Mouse (Mus musculus) A20 (cell line): Measurements from ENCODE around the gene Slc36a2.

Source experiments
- DNase-seq: peaks from one replicate; pipeline ENCODE4 v3.0.0-alpha.2; 2011; ENCODE audit warnings: low read depth, low spot score

The Slc36a2 gene

DNA sequence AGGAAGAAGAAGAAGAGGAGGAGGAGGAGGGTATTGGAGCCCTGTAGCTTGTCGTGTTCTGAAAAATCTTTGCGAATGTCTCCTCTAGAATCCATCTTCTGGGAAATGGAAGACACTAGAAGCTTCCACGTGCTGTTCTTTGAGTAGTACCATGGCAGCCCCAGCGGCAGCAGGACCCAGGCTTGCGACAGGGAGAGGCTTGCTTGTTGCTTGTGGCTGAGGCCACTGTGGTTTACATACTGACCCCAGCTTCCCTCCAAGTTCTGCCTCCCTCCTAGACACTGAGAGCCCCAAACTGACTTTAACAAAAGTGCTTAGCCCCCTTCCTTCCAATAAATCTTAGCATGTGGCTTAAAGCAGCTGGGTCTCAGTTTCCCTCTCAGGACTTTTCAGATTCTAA, 631 bp downstream of the Slc36a2 start:
- no peak for DNase-seq

DNA sequence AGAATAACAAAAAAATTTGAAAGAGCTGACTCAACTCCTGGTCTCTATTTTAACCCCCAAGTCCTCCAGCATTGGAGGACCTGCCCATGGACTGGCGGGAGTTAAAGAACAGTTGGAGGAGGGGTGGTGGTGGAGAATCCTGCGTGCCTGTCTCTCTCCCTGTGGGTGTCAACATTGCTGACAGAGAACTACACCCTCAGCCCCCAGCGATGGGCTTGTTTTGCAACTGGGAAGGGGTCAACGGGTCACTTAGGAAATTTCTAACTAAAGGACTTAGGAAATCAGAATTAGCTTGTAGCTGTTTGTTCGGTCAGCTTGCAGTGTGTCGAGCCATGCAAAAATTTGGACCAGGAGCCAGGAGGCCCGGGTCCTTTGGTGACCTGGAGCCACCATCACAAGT, 1.8 kb downstream of the Slc36a2 start:
- DNase-seq, result no peak

DNA sequence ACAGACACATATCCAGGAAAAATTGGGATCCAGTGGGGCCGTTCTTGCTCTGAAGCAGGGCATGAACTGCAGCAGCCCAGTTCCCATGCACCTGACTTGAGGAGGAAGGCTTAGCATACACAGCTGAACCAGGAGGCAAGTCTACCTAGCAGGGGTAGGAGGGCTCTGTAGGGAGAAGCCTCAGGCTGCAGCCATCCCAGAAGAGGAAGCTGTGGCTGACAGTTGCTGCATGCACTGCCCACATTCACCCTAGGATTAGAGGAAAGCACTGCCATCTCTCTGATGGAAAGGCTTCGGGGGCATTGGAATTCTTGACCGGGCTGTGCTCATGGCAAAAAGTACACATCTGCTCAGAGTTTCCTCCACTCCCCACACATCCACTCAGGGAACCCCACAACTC, 5.0 kb downstream of the Slc36a2 start:
- DNase-seq, result no peak

DNA sequence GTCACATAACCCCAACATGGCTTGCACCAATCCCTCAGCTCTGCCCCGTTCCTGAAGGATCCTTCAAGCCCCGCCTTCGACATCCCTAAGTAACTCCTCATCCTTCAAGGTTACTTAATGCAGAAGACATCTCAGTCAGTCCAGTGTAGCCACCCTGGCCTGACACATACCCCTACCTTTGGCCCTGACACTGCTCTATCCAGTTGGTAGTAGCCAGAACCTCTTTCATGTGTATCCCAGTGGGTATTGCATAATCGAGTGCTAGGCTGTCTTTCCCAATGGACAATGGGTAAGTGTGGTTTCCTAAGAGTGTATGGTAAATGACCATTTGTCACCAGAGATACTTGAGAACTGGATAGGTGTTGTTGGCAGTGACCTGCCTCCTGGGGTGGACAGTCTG, 6.0 kb downstream of the Slc36a2 start:
- no peak for DNase-seq

DNA sequence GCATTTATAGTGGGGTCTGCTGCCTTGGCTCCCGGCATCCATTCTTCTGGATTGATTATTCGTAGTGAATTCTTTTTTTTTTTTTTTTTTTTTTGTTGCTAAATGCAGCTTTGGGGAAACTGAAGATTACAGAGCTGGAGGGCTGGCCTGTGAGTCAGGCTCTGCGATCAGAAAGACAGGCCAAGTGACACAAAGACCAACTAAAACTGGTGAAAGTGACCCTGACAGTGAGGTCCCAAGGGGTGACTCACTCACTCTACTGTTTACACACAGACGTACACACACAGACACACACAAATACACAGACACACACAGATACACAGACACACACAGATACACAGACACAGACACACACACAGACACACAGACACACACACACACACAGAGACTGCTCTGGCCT, 14.4 kb downstream of the Slc36a2 start:
- DNase-seq, result no peak

DNA sequence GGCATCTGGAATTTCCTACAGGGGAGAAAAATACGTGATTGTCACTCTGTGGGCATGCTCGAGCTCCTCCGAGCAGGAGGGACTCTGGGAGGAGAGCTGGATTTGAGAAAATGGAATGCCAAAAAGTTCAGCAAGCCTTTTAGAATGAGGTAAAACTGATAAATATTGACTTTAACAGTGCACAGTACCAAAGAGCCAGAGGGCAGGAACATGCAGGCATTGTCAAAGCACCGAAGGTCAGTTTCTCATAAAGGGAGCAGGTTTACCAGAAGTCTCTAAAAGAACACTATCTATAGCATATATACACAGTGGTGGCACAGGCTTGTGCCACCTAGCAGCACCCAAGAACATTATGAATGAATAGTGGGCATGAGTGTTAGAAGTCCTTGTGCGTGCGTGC, 16.0 kb downstream of the Slc36a2 start:
- no peak for DNase-seq

DNA sequence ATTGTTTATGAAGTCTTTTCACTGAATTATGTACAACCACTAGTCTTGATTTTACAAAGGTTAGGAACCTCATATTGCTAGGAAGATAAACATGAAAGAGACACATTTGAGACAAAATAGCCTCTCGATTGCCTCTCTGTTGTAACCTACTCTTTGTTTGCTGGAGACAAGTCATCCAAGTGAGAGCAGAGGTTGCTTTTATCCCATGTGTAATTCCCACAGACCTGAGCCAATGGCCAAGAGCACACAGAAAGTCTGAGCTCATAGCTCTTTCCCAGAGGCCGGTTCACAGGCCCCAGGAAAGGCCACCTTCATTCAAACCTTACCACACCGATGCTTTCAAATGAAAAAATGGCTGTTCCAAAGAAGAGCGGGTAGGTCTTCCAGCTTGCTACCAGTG, 16.4 kb downstream of the Slc36a2 start:
- no peak for DNase-seq

DNA sequence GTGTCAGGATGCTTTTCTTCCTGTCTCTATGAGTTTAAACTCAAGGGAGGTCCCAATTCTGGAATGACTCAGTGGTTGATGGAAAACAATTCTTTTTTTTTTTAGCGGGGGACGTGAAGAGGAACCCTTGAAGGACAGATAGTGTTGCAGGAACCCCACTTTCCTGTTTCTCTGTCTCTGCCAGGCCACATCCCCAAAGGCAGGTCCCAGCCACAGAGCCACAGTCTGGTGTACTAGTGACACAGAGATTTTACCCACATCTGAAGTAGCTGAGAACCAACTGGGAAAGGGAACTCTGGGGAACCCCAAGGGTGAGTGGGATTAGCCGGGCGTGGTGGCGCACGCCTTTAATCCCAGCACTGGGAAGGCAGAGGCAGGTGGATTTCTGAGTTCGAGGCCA, 19.1 kb downstream of the Slc36a2 start:
- DNase-seq, result no peak

DNA sequence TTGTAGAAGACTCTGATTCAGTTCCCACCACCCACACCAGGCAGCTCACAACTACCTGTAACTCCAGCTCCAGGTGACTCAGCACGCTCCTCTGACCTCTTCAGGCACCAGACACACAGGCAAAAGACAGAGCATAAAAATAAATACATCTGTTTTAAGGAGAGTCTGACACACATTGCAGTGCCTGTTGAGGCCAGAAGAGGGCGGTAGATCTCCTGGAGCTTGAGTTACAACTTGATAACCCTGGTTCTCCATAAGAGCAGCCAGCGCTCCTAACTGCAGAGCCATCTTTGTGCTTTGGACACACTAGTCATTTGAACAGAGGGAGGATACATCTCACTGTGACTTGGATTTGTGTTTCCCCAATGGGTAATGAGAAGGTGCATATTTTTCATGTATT, 20.2 kb downstream of the Slc36a2 start:
- DNase-seq, result peak; percentile 64

DNA sequence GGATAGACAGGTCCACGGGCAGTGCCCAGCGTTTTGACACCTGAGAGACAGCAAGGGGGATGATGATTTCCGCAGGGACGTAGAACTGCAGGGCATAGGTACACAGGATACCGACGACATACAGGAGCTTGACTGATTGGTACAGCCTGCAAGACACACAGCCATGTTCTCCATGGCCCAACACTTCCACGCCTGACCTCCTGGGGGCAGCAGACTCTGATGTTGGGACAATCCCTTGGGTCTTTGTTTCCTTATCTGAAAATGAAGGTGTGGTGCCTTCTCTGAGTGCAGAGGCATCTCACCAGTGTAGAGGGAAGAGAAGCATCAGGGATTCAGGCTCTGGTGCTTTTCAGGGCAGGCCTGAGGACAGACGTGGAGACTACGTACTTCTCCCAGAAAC, 22.2 kb downstream of the Slc36a2 start:
- peak; percentile 55 for DNase-seq

DNA sequence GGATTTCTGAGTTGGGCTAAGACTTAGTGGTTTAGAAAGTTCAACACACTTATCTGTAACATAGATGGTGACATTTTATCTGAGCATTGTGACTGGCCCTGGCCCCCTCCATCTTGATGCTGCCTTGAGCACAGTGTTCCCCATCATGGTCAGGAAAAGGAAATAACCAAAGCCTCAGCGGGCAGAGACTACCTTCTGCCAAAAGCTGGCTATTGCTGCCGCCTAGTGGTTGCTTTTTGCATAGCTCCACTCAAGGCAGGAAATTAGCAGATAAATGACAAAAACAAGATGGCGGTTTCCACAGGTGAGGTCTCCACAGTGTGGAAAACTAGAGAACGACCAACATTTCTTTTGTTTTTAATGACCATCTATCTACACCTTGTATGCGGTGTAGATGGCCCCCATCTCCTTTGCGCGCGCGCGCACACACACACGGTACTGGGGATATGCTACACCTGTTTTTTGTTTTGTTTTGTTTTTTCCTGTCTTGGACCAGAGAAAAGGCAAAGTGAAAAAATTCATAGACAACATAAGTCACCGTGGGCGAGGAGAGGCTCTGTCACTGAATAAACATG, 26.0 kb downstream of the Slc36a2 start:
- peak; percentile 86 for DNase-seq

DNA sequence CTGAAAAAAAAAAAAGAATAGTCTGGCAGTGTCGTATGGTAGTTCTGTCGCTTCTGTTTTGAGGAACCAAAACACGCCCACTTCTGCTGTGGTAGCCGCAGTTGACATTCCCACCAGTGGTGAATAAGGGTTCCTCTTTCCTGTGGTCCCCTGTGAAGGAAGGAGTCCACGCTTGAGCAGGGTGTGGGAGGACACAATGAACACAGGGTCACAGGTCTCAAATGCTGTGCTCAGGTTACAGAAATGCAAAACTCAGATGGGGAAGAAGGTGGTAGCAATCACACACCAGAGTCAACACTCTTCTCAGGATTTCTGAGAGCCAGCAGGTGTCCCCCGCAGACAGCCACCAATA, 29.8 kb downstream of the Slc36a2 start:
- DNase-seq, result peak; percentile 67

DNA sequence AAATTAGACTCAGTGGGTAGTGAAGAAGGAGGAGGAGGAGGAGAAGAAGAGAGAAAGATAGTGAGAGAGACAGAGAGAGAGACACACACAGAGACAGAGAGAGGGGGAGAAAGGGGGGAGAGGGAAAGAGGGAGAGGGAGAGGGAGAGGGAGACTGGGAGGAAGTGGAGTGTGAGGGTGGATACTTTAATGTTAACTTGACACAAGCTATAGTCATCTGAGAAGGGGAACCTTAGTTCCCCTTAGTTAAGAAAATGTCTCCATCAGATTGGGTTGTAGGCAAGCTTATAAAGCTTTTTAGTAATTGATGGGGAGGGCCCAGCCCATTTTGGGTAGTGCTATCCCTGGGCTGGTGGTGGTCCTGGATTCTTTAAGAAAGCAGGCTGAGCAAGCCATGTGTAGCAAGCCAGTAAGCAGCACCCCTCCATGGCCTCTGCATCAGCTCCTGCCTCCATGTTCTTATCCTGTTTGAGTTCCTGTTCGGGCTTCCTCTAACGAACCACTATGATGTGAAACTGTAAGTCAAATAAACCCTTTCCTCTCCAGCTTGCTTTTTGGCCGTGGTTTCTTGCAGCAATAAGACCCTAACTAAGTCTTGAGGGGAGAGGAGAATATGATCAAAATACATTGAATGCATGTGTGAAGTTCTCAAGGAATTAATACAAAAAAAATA, 30.3 kb downstream of the Slc36a2 start:
- peak; percentile 61 for DNase-seq

DNA sequence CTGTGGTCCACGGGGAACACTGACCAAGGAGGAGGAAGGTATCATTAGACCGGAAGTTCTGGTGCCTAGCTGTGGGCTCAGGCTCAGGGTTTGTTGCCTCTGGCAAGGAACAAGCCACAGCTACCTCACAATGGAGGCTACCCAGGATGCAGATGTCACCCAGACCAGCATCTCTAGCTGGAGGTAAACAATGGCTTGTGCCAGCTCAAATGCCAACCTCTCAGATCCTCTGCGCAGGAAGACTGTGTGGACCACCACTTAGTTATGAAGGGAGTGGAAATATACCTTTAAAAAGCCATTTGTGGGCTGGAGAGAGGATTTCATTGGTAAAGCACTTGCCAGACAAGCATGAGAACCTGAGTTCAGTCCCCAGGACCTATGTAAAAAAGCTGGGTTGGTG, 33.3 kb downstream of the Slc36a2 start, which contains the start of gene Slc36a3:
Slc36a3 (minus strand) TSS at position 101 of the 400 bp plus-strand sequence.
- no peak for DNase-seq

DNA sequence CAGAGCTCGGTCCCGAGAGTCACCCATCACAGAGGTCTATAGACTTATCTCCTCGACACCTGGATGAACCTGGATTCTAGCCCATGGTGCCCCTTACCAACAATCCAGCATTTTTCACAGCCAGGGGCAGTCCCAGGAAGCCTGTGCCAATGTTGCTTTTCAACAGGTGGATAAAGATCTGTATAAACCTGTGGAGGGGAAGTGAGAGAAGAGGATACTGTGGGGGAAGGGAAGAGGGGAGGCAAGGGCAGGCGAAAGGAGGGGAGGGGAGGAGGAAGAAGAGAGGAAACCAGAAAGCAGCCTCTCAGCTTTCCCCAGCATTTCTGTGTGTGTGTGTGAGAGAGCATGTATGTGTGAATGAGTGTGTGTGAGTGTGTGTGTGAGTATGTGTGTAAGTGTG, 36.4 kb downstream of the Slc36a2 start:
- peak; percentile 45 for DNase-seq

DNA sequence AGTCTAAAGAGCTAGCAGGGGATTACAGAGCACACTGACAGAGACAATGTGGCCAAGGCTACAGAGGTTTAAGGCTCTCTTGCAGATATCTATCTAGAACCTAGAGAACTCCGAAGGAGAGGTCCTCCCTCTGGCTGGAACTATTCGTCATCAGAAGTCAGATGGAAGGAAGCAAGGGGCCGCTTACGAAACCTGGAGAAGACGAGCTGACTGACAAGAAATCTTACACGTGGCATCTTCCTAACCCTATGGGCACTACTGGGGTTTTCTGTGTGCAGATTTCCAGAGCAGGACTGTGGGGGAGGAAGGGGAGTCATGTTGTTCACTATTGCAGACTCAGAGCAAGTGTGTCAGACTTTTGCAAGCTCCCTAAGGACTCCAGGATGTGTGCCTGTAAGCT, 37.5 kb downstream of the Slc36a2 start:
- no peak for DNase-seq

DNA sequence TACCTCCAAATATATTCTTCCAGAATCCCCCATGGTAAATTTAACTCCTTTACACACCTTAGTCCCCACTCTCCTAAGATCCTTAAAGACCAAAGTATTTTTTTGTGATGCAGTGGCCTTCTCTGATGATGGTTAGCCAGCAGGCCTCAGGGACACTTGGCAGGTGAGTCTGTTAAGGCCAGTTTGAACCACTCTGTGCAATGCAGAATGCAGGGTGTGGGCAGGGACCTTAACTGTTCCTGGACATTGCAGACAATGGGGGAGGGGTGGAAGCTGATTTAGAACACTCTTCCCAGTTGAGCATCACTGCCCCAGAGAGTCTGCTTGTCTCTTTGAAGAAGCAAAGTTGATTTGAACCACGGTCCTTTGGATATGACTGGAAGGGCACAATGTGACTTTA, 38.0 kb downstream of the Slc36a2 start:
- DNase-seq, result no peak

DNA sequence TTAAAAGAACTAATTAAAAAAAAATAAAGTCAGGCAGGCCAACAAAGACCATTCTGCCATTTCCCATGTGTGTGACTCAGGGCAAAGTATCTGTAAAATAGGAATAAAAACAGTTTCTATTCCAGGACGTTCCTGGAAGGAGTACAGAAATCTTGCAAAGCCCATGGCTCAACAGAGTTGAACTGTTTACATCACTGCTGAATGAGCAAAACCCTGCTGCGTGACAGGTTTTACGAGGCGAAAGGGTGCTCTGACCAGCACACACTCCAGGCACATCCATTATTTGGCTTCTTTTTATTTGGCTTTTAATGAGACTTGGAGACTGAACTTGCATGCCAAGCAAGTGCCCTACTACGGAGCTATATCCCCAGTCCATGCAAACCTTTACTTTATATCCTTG, 40.9 kb downstream of the Slc36a2 start:
- no peak for DNase-seq

DNA sequence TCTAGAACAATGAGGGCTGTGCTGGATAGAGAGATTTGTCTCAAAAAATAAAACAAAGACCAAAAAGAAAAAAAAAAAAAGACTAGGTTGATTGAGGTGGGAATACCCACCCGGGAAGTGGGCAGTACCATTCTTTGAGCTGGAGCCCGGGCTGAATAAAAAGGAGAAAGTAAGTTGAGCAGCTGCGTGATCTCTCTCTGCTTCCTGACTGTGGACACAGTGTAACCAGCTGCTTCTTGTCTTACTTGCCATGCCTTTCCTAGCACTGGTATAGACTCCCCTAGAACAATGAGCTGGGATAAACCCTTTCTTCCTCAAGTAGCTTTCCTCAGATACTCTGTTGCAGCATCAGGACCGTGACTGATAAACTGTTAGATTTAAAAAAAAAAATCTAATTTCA, 43.4 kb downstream of the Slc36a2 start:
- no peak for DNase-seq

DNA sequence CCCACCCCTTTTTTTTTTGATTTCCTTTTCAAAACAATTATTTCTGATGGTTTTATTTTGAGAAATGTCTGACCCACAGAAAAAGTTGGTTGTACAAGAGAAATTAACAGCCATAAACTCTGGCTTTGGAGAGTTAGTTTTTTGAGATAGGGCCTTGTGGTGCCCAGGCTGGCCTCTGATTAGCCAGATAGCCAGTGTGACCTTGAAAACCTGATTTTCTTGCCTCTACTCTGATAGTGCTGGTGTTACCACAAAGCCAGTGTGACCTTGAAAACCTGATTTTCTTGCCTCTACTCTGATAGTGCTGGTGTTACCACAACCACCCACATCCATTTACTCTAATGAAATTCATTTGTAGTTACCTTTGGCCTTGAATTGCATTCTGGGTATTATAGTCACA, 47.2 kb downstream of the Slc36a2 start:
- no peak for DNase-seq

DNA sequence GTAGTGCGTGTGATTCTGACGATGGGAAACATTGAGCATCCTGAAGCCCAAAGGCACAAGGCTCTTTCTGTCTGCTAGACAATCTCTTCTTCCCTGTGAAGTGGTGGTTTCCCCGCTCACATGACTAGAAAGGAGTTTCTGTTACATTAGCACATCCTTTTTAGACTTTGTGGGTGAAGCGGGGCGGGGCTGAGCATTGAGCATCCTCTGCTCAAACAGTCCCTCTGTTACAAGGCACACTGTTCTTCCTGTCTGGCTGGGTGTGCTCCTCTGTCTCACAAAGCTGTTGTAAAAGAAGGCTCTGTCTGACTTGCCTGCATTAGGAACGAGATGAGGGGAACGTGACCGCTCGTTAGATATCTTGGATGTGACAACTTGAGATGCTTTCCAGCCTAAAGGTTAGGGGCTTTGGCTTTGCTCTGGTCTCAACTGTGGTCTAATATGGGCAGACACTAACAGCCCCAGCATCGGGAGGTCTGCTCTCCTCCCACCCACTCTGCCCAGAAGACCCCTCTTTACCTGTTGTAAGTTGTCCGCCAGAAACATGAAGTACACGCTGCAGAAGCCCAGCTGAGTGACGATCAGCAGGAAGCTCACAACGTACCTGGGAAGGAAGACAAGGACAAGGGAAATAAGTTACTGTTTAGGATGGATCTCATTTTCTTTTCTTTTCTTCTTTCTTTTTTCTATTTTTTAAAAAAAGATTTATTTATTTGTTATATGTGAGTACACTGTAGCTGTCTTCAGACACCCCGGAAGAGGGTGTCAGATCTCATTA, 47.9 kb downstream of the Slc36a2 start:
- DNase-seq, result peak; percentile 46

DNA sequence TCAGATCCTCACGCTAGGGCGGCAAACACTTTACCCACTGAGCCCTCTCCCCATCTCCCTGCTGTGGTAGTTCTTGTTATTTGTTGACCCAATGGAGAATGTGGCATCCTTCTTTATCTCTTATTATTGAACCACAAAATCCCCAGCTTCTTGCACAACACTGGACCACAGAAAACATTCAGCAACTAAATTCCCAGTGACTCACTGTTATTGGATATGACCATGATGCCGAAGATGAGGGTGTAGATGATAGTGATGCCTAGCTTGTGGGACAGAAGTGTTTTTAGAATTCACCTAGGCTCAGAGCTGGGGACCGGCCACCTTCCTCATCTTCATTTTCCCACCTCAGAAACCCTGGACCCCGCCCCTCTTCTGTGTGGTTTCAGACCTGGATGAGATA, 50.0 kb downstream of the Slc36a2 start:
- DNase-seq, result no peak

DNA sequence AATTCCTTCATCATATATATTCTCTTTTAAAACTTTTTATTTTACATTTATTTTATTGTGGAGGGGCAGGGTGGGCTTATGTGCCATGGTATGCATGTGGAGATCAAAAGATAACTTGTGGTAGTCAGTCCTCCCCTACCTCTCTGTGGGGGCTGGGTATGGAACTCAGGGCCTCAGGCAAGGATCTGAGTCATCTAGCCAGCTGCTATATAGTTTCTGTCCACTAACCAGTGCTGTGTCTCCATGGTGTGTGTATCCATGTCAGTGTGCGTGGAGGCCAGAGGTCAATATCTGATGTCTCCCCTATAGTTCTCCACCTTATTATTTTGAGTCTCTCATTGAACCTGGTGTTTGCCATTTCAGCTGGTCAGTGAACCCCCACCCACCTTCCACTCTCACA, 50.5 kb downstream of the Slc36a2 start:
- DNase-seq, result no peak
